Mouse (Mus musculus) hindbrain, embryonic 16.5 days (tissue): ENCODE measurements around the gene Rab5c. TPM values are rescaled to one million over a fixed set of nuclear protein-coding genes. Genes with fewer than 3 reads are reported as not detected.

Experiments used
- ATAC-seq: fragments of 200-750 bp; cut with Nextera tagmentation; 2 replicates; pipeline ENCODE4 v1.8.0; 2017; ENCODE audit warnings: moderate TSS enrichment, moderate library complexity
- H3K27ac ChIP-seq: fragments of 300-500 bp; sonication (generic); 2 replicates; pipeline ENCODE4 v1.5.1; 2014; ENCODE audit warnings: low read depth, mild to moderate bottlenecking, control low read depth, low read length, moderate library complexity
- H3K27me3 ChIP-seq: fragments of 300-500 bp; sonication (generic); replicated peaks from 2 replicates; pipeline ENCODE4 v1.6.1; 2014; ENCODE audit warnings: low read length; ENCODE audit not compliant: control insufficient read depth, insufficient read depth
- H3K36me3 ChIP-seq: fragments of 300-500 bp; sonication (generic); 2 replicates; pipeline ENCODE4 v1.6.1; 2014; ENCODE audit warnings: mild to moderate bottlenecking, low read length, moderate library complexity, mixed read lengths; ENCODE audit not compliant: control insufficient read depth, insufficient read depth
- H3K4me1 ChIP-seq: fragments of 300-500 bp; sonication (generic); 2 replicates; pipeline ENCODE4 v1.6.1; 2014; ENCODE audit warnings: low read depth, low read length; ENCODE audit not compliant: control insufficient read depth, insufficient read depth
- H3K4me2 ChIP-seq: fragments of 300-500 bp; sonication (generic); 2 replicates; pipeline ENCODE4 v1.6.1; 2014; ENCODE audit warnings: mild to moderate bottlenecking, low read length, control low read depth, moderate library complexity
- H3K4me3 ChIP-seq: fragments of 300-500 bp; sonication (generic); 2 replicates; pipeline ENCODE4 v1.5.1; 2014; ENCODE audit warnings: mild to moderate bottlenecking, low read length, control low read depth, moderate library complexity
- H3K9ac ChIP-seq: fragments of 300-500 bp; sonication (generic); 2 replicates; pipeline ENCODE4 v1.6.1; 2014; ENCODE audit warnings: low read depth, mild to moderate bottlenecking, control low read depth, low read length, moderate library complexity
- H3K9me3 ChIP-seq: fragments of 300-500 bp; sonication (generic); 2 replicates; pipeline ENCODE4 v1.6.1; 2014; ENCODE audit warnings: mild to moderate bottlenecking, low read length, moderate library complexity; ENCODE audit not compliant: control insufficient read depth
- WGBS: fragments of 180-500 bp; shearing (Covaris S2); extraction: QIAGEN DNeasy Blood & Tissue Kit; methylation state at CpG from one replicate; pipeline ENCODE4 v1.1.7; 2014; 5-methylcytosine and 5-hydroxymethylcytosine counted together
- polyA plus RNA-seq: library from polyadenylated mRNA; unstranded; fragments of >200 nt; fragmentation: Nextera tagmentation; extraction: Ambion mirVana; gene quantifications from 2 replicates; pipeline ENCODE4 v1.2.1, GENCODE M21; 2015

Gene Rab5c
- polyA plus RNA-seq, 1 experiment from 2014 or later, result 43.8 TPM

DNA sequence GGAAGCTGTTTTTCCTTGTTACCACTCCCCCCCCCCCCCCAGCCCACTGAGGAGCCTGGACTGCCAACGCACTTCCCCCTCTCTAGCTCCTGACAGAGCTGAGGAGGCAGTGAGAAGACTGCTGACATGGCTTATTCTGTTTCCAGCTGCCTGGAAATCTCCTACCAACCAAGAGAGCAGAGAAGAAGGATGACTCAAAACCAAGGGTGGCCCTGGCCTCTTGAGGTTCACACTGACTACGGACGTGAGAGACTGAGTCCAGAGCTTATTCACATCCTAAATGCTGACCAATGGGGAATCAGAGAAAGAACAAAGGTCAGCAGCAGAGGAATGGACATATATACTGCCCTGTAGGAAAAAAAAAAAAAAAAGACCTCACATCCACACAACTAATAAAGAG, 18.7 kb downstream of the Rab5c start:
- ATAC-seq, result no peak
- H3K4me1 ChIP-seq, result peaks cover 11% of the 10 kb centered on the region
- WGBS, result 53% methylated on average over 3 of the region's 3 CpGs
- no peaks in the 10 kb centered on the region for H3K9me3 ChIP-seq
- H3K4me3 ChIP-seq, result no peak overlapping the region
- peaks cover 31% of the 10 kb centered on the region for H3K36me3 ChIP-seq
- H3K27me3 ChIP-seq, result no peaks in the 10 kb centered on the region
- H3K4me2 ChIP-seq, result no peak overlapping the region
- no peak overlapping the region for H3K9ac ChIP-seq
- no peak overlapping the region for H3K27ac ChIP-seq

DNA sequence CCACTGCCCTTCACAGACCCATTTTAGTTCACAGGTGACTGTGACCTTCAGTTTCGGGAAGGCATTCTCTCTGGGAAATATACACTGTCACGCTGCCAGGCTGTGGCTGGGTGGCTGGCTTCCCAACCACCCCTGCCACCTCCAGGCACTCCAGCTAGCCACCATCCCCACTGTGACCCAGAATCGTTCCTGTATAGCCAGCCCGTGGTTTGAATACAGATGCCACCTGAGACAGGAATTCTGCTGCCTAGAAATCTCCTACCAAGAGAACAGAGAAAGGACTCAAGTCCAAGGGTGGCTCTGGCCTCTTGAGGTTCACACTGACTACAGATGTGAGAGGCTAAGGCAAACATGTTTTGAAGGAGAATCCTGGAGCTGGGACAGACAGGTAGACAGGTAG, 19.1 kb downstream of the Rab5c start:
- peaks cover 14% of the 10 kb centered on the region for H3K4me1 ChIP-seq
- no peak overlapping the region for H3K9ac ChIP-seq
- no peak overlapping the region for H3K4me3 ChIP-seq
- no peak overlapping the region for H3K27ac ChIP-seq
- 94% methylated on average over 4 of the region's 4 CpGs for WGBS
- H3K27me3 ChIP-seq, result no peaks in the 10 kb centered on the region
- no peak overlapping the region for H3K4me2 ChIP-seq
- no peak for ATAC-seq
- H3K9me3 ChIP-seq, result no peaks in the 10 kb centered on the region
- peaks cover 31% of the 10 kb centered on the region for H3K36me3 ChIP-seq

DNA sequence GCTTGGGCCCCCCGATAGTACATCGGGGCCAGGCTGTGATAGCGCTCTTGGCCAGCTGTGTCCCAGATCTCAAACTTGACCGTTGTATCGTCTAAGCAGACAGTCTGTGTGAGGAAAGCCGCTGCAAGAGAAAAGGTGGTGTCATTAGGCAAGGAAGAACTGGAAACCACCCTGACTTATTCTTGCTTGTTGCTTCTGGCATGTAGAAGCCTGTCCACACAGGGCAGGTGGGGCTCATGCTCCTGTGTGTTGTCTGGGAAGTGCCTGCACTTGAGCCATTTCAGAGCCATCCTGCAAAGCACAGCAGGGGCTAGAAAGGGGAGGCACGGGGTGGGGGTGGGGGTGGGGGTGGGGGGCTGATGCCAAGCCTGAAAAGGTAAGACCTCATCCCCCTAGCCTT, 19.6 kb downstream of the Rab5c start:
- Histone ChIP-seq H3K27me3 (no peaks in the 10 kb centered on the region), H3K9me3 (no peaks in the 10 kb centered on the region), H3K9ac (no peak overlapping the region), H3K4me1 (peaks cover 18% of the 10 kb centered on the region), H3K27ac (no peak overlapping the region), H3K4me3 (no peak overlapping the region), H3K4me2 (no peak overlapping the region), H3K36me3 (peaks cover 31% of the 10 kb centered on the region)
- no peak for ATAC-seq
- 93% methylated on average over 7 of the region's 7 CpGs for WGBS

DNA sequence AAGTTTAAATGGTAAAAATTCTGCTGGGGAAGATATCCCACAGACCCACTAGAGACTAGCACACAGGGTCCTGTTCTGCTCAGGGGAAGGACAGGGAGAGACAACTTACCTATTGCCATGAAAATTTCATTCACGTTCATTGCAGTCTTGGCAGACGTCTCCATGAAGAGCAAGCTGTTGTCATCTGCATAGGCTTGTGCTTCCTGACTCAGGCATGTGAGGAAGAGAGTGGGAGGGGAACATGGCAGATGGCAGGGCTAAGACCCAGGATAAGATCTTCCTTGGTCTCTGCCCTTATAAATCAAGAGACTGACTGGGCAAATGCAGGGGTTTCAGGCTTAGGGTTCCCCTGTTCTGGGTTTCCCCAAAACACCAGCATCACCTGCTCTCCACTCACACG, 21.4 kb downstream of the Rab5c start:
- 78% methylated on average over 3 of the region's 3 CpGs for WGBS
- Histone ChIP-seq H3K9me3 (no peaks in the 10 kb centered on the region), H3K4me3 (no peak overlapping the region), H3K9ac (no peak overlapping the region), H3K4me1 (peaks cover 16% of the 10 kb centered on the region), H3K36me3 (peaks cover 31% of the 10 kb centered on the region), H3K27me3 (no peaks in the 10 kb centered on the region), H3K27ac (no peak overlapping the region), H3K4me2 (no peak overlapping the region)
- no peak for ATAC-seq

DNA sequence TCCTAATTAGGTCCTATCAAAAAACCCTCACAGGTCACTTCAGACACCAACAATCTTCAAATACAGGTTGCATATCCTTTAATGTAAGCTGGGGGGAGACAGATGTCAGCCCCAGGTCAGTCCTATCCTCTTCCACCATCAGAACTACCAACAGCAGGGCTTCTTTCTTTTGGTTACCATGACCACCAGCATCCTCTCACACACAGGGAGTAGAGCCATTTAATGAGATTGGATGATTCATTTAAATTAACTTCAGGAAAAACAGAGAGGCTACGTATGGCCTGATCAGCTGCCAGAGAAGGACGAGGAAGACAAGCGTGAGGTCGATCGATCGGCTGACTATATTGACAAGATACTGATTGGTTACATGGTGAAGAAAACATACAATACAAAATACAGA, 23.1 kb downstream of the Rab5c start:
- Histone ChIP-seq H3K36me3 (peaks cover 33% of the 10 kb centered on the region), H3K4me1 (peaks cover 17% of the 10 kb centered on the region), H3K4me2 (no peak overlapping the region), H3K4me3 (no peak overlapping the region), H3K27ac (no peak overlapping the region), H3K9ac (no peak overlapping the region), H3K9me3 (no peaks in the 10 kb centered on the region), H3K27me3 (no peaks in the 10 kb centered on the region)
- no peak for ATAC-seq
- WGBS, result 81% methylated on average over 6 of the region's 6 CpGs

DNA sequence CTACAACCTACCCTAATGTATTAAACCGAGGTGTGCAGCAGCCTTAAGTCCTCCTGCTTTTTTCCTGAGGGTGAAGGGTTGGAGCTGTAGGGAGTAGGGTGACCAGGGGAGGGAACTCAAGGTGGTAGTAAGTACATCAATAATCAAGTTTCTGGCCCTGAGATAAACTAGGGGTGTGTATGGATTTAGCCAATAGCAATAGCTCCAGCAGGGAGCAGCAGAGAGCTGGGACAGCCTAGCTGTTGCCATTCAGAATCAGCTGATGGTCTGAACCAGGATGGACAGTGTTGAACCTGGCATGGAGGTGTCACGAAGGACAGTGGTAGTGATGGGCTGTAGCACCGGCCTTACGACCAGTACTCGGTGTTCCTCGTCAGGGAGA, 23.5 kb downstream of the Rab5c start:
- ATAC-seq, result no peak
- Histone ChIP-seq H3K27me3 (no peaks in the 10 kb centered on the region), H3K4me1 (peaks cover 17% of the 10 kb centered on the region), H3K9ac (peak overlapping the region; percentile 51; the same call in 1 of the 2 replicates), H3K9me3 (no peaks in the 10 kb centered on the region), H3K27ac (no peak overlapping the region), H3K36me3 (peaks cover 33% of the 10 kb centered on the region), H3K4me3 (no peak overlapping the region), H3K4me2 (no peak overlapping the region; the same call in 1 of the 2 replicates)
- WGBS, result 43% methylated on average over 6 of the region's 6 CpGs

DNA sequence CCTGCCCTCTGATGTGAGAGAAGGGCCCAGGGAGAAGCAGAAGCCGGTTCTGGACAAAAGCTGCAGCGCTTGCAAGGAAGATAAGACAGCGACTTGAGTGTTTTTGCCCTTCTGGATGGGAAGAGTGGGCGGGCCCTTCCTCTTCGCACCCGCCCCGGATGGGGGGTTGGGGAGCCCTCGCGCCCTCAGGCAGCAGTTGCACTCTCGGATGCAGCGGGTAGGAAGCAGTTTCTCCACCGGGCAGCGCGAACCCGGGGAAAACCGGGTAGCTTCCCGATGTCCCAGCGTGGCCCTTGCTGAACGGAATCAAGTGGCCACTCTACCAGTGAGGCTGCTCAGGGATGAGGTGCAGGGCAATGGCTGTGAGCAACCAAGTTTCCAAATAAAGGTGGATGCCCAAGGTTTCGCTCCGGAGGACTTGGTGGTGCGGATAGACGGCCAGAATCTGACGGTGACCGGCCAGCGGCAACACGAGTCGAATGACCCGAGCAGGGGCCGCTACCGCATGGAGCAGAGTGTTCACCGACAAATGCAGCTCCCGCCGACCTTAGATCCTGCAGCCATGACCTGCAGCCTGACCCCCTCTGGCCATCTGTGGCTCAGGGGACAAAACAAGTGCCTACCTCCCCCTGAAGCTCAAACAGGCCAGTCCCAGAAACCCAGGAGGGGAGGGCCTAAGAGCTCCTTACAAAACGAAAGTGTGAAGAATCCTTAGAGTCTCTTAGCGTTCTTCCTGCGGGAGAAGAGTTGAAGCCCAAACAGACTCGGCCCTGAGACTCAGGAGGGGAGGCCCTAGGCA, 24.1 kb downstream of the Rab5c start, which contains the start of gene Hspb9:
Gene Hspb9, plus strand, starts transcription at position 116 of the 799 bp plus-strand sequence.
- no peak for ATAC-seq
- Histone ChIP-seq H3K4me2 (peak within 1 kb of the TSS; percentile 29), H3K27ac (peak within 1 kb of the TSS; percentile 44; the same call in 1 of the 2 replicates), H3K4me1 (peaks cover 17% of the 10 kb centered on the region), H3K9me3 (no peaks in the 10 kb centered on the region), H3K4me3 (peak within 1 kb of the TSS; percentile 8; the same call in 1 of the 2 replicates), H3K9ac (peak within 1 kb of the TSS; percentile 51), H3K27me3 (no peaks in the 10 kb centered on the region), H3K36me3 (peaks cover 36% of the 10 kb centered on the region)
- WGBS, result 9% methylated on average over 38 of the region's 38 CpGs

DNA sequence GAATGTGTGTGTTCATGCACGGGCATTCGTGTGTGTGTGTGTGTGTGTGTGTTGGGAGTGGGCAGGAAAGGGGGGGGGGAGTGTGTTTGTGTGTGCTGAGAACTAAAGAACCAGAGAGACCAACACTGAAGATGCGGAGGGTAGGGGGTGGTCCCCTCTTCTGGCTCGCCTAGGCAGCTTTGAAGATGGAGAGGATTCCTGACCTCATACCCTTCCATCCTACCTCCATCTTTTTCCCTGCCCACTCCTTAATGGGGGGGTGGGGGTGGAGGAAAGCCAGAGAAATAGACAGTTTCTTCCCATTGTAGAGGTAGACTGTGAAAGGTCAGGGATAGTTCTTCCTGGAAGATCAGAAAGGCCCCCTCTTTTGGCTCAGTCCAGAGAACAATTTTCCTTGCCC, 24.8 kb downstream of the Rab5c start:
- no peak overlapping the region; the same call in 1 of the 2 replicates for H3K27ac ChIP-seq
- no peak for ATAC-seq
- H3K36me3 ChIP-seq, result peaks cover 39% of the 10 kb centered on the region
- H3K9me3 ChIP-seq, result no peaks in the 10 kb centered on the region
- H3K27me3 ChIP-seq, result no peaks in the 10 kb centered on the region
- no peak overlapping the region; the same call in 1 of the 2 replicates for H3K4me2 ChIP-seq
- H3K4me3 ChIP-seq, result no peak overlapping the region
- WGBS, result 70% methylated on average over 4 of the region's 4 CpGs
- H3K9ac ChIP-seq, result no peak overlapping the region
- peaks cover 17% of the 10 kb centered on the region for H3K4me1 ChIP-seq

DNA sequence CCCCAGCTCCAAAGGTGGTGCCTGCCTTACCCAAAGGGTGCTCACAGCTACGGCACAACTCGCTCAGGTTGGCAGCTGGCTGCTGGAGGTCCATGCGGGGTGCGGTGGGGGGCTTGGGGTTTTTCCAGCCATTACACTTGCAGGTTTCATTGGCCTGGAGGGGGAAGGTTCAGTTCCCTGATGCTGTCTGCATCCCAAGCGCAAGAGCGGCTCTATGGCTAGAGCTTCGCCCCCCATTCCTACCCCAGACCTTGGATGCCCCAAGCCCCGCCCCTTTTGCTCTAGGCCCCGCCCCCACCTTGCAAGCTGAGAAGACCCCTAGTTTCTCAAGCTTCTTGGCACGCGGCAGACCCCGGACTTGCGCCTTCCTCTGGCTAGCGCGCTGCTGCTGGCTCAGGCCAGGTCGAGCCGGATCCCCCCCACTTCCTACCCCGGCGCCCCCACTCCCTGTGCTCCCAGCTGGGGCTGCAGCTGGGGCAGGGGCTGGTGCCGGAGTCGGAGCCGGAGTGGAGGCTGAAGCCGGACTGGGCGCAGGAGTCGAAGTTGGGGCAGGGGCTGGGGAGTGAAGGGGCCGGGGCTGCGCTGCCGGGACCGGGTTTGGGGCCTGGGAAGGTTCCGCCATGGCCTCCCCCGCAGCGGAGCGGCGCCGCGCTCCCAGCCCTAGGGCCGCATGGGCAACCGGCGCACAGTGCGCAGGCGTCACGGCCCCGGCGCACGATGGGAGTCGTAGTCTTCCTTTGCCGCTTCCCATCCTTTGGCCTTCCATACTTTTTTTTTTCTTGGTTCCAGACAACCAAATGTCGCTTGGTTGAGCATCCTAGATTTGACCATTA, 26.0 kb downstream of the Rab5c start, which contains the start of gene Kat2a:
Gene Kat2a, minus strand, starts transcription at position 683 of the 833 bp plus-strand sequence.
- peak; percentile 90 for ATAC-seq
- peak within 1 kb of the TSS; percentile 69 for H3K4me2 ChIP-seq
- no peaks in the 10 kb centered on the region for H3K9me3 ChIP-seq
- 2% methylated on average over 36 of the region's 48 CpGs for WGBS
- peak within 1 kb of the TSS; percentile 100 for H3K4me3 ChIP-seq
- H3K4me1 ChIP-seq, result peaks cover 17% of the 10 kb centered on the region
- no peaks in the 10 kb centered on the region for H3K27me3 ChIP-seq
- peak within 1 kb of the TSS; percentile 98 for H3K9ac ChIP-seq
- H3K36me3 ChIP-seq, result peaks cover 33% of the 10 kb centered on the region
- H3K27ac ChIP-seq, result peak within 1 kb of the TSS; percentile 82
